Mouse (Mus musculus): ENCODE data around the gene Kbtbd8. TPM values are rescaled to one million over a fixed set of nuclear protein-coding genes. Genes with fewer than 3 reads are reported as not detected.

Gene Kbtbd8
- polyA plus RNA-seq, 1 experiment from 2014 or later = 6.2 TPM

- no peak for ATAC-seq (ENCODE audit: insufficient number of reproducible peaks, insufficient read depth, low FRiP score, low read depth)
- no peak overlapping the region for H3K27ac ChIP-seq (ENCODE audit: low read length)
- no peak overlapping the region for H3K4me3 ChIP-seq (ENCODE audit: low read depth, low read length)
- no peaks in the 10 kb centered on the region for H3K36me3 ChIP-seq (ENCODE audit: control insufficient read depth, insufficient read depth, low read length)
- no peak overlapping the region for H3K4me2 ChIP-seq (replicated peaks; ENCODE audit: low read depth, low read length)
- H3K9ac ChIP-seq (replicated peaks; ENCODE audit: low read depth, low read length) = no peak overlapping the region
- no peaks in the 10 kb centered on the region for H3K9me3 ChIP-seq (ENCODE audit: control insufficient read depth, low read depth, low read length)
- H3K27me3 ChIP-seq (ENCODE audit: control insufficient read depth, insufficient read depth, low read length) = no peaks in the 10 kb centered on the region
- H3K4me1 ChIP-seq (ENCODE audit: control insufficient read depth, insufficient read depth, low read length) = no peaks in the 10 kb centered on the region
These were observed 8.6 kb upstream of the Kbtbd8 start for GRCm38 (mm10) chr6:95108437-95108836.

GRCm38 (mm10) chr6:95109691-95110450 is 7.2 kb upstream of the Kbtbd8 start:
- 86% methylated on average over 6 of the region's 6 CpGs for WGBS
- Histone ChIP-seq H3K9me3 (ENCODE audit: control insufficient read depth, low read depth, low read length) (no peaks in the 10 kb centered on the region), H3K27me3 (ENCODE audit: control insufficient read depth, insufficient read depth, low read length) (no peaks in the 10 kb centered on the region), H3K36me3 (ENCODE audit: control insufficient read depth, insufficient read depth, low read length) (no peaks in the 10 kb centered on the region), H3K4me2 (replicated peaks; ENCODE audit: low read depth, low read length) (no peak overlapping the region), H3K4me3 (ENCODE audit: low read depth, low read length) (no peak overlapping the region), H3K9ac (replicated peaks; ENCODE audit: low read depth, low read length) (no peak overlapping the region), H3K27ac (ENCODE audit: low read length) (no peak overlapping the region), H3K4me1 (ENCODE audit: control insufficient read depth, insufficient read depth, low read length) (no peaks in the 10 kb centered on the region)
- ATAC-seq (ENCODE audit: insufficient number of reproducible peaks, insufficient read depth, low FRiP score, low read depth) = no peak

- Histone ChIP-seq H3K9ac (replicated peaks; ENCODE audit: low read depth, low read length) (no peak overlapping the region), H3K27ac (ENCODE audit: low read length) (no peak overlapping the region), H3K4me3 (ENCODE audit: low read depth, low read length) (no peak overlapping the region), H3K36me3 (ENCODE audit: control insufficient read depth, insufficient read depth, low read length) (no peaks in the 10 kb centered on the region), H3K9me3 (ENCODE audit: control insufficient read depth, low read depth, low read length) (no peaks in the 10 kb centered on the region), H3K4me2 (replicated peaks; ENCODE audit: low read depth, low read length) (no peak overlapping the region), H3K27me3 (ENCODE audit: control insufficient read depth, insufficient read depth, low read length) (no peaks in the 10 kb centered on the region), H3K4me1 (ENCODE audit: control insufficient read depth, insufficient read depth, low read length) (peaks cover 2% of the 10 kb centered on the region; the same call in 1 of the 2 replicates)
- WGBS = 57% methylated on average over 5 of the region's 5 CpGs
- ATAC-seq (ENCODE audit: insufficient number of reproducible peaks, insufficient read depth, low FRiP score, low read depth) = no peak
These were observed 5.0 kb upstream of the Kbtbd8 start for GRCm38 (mm10) chr6:95112015-95112414.

- no peak overlapping the region for H3K27ac ChIP-seq (ENCODE audit: low read length)
- H3K4me3 ChIP-seq (ENCODE audit: low read depth, low read length) = no peak overlapping the region
- H3K4me1 ChIP-seq (ENCODE audit: control insufficient read depth, insufficient read depth, low read length) = peaks cover 3% of the 10 kb centered on the region; the same call in 1 of the 2 replicates
- ATAC-seq (ENCODE audit: insufficient number of reproducible peaks, insufficient read depth, low FRiP score, low read depth) = no peak
- WGBS = 56% methylated on average over 8 of the region's 8 CpGs
- H3K9ac ChIP-seq (replicated peaks; ENCODE audit: low read depth, low read length) = no peak overlapping the region
- H3K27me3 ChIP-seq (ENCODE audit: control insufficient read depth, insufficient read depth, low read length) = 0 out of 2 replicates have a peak, but pooled peaks cover 2% of the 10 kb centered on the region
- no peak overlapping the region for H3K4me2 ChIP-seq (replicated peaks; ENCODE audit: low read depth, low read length)
- H3K36me3 ChIP-seq (ENCODE audit: control insufficient read depth, insufficient read depth, low read length) = no peaks in the 10 kb centered on the region
- H3K9me3 ChIP-seq (ENCODE audit: control insufficient read depth, low read depth, low read length) = no peaks in the 10 kb centered on the region
These were observed 527 bp upstream of the Kbtbd8 start for GRCm38 (mm10) chr6:95116513-95116912.

- 0 out of 2 replicates have a peak, but pooled peaks cover 2% of the 10 kb centered on the region for H3K27me3 ChIP-seq (ENCODE audit: control insufficient read depth, insufficient read depth, low read length)
- H3K27ac ChIP-seq (ENCODE audit: low read length) = peak overlapping the region; percentile 63; the same call in 1 of the 2 replicates
- ATAC-seq (ENCODE audit: insufficient number of reproducible peaks, insufficient read depth, low FRiP score, low read depth) = peak; percentile 100
- peak overlapping the region; percentile 56 for H3K4me2 ChIP-seq (replicated peaks; ENCODE audit: low read depth, low read length)
- WGBS = under 1% methylated on average over 97 of the region's 103 CpGs
- H3K4me3 ChIP-seq (ENCODE audit: low read depth, low read length) = peak overlapping the region; percentile 73
- H3K9me3 ChIP-seq (ENCODE audit: control insufficient read depth, low read depth, low read length) = no peaks in the 10 kb centered on the region
- peak overlapping the region; percentile 52 for H3K9ac ChIP-seq (replicated peaks; ENCODE audit: low read depth, low read length)
- H3K36me3 ChIP-seq (ENCODE audit: control insufficient read depth, insufficient read depth, low read length) = peaks cover 4% of the 10 kb centered on the region; the same call in 1 of the 2 replicates
- peaks cover 3% of the 10 kb centered on the region; the same call in 1 of the 2 replicates for H3K4me1 ChIP-seq (ENCODE audit: control insufficient read depth, insufficient read depth, low read length)
These were observed 838 bp downstream of the Kbtbd8 start for GRCm38 (mm10) chr6:95117614-95118541.

GRCm38 (mm10) chr6:95119389-95119788 is 2.3 kb downstream of the Kbtbd8 start:
- Histone ChIP-seq H3K27ac (ENCODE audit: low read length) (no peak overlapping the region), H3K27me3 (ENCODE audit: control insufficient read depth, insufficient read depth, low read length) (0 out of 2 replicates have a peak, but pooled peaks cover 2% of the 10 kb centered on the region), H3K9me3 (ENCODE audit: control insufficient read depth, low read depth, low read length) (no peaks in the 10 kb centered on the region), H3K4me1 (ENCODE audit: control insufficient read depth, insufficient read depth, low read length) (peaks cover 3% of the 10 kb centered on the region; the same call in 1 of the 2 replicates), H3K36me3 (ENCODE audit: control insufficient read depth, insufficient read depth, low read length) (peaks cover 4% of the 10 kb centered on the region; the same call in 1 of the 2 replicates), H3K4me3 (ENCODE audit: low read depth, low read length) (no peak overlapping the region), H3K9ac (replicated peaks; ENCODE audit: low read depth, low read length) (no peak overlapping the region), H3K4me2 (replicated peaks; ENCODE audit: low read depth, low read length) (no peak overlapping the region)
- WGBS = 86% methylated on average over 3 of the region's 3 CpGs
- ATAC-seq (ENCODE audit: insufficient number of reproducible peaks, insufficient read depth, low FRiP score, low read depth) = no peak

GRCm38 (mm10) chr6:95149931-95150534 is 33.0 kb downstream of the Kbtbd8 start:
- Histone ChIP-seq H3K4me2 (replicated peaks; ENCODE audit: low read depth, low read length) (no peak overlapping the region), H3K9ac (replicated peaks; ENCODE audit: low read depth, low read length) (no peak overlapping the region), H3K4me1 (ENCODE audit: control insufficient read depth, insufficient read depth, low read length) (no peaks in the 10 kb centered on the region), H3K27me3 (ENCODE audit: control insufficient read depth, insufficient read depth, low read length) (no peaks in the 10 kb centered on the region), H3K9me3 (ENCODE audit: control insufficient read depth, low read depth, low read length) (no peaks in the 10 kb centered on the region), H3K27ac (ENCODE audit: low read length) (no peak overlapping the region), H3K36me3 (ENCODE audit: control insufficient read depth, insufficient read depth, low read length) (no peaks in the 10 kb centered on the region), H3K4me3 (ENCODE audit: low read depth, low read length) (no peak overlapping the region)
- ATAC-seq (ENCODE audit: insufficient number of reproducible peaks, insufficient read depth, low FRiP score, low read depth) = no peak
- WGBS = 25% methylated on average over 6 of the region's 6 CpGs

- ATAC-seq (ENCODE audit: insufficient number of reproducible peaks, insufficient read depth, low FRiP score, low read depth) = no peak
- Histone ChIP-seq H3K27ac (ENCODE audit: low read length) (no peak overlapping the region), H3K4me1 (ENCODE audit: control insufficient read depth, insufficient read depth, low read length) (no peaks in the 10 kb centered on the region), H3K36me3 (ENCODE audit: control insufficient read depth, insufficient read depth, low read length) (no peaks in the 10 kb centered on the region), H3K9me3 (ENCODE audit: control insufficient read depth, low read depth, low read length) (no peaks in the 10 kb centered on the region), H3K4me2 (replicated peaks; ENCODE audit: low read depth, low read length) (no peak overlapping the region), H3K9ac (replicated peaks; ENCODE audit: low read depth, low read length) (no peak overlapping the region), H3K27me3 (ENCODE audit: control insufficient read depth, insufficient read depth, low read length) (no peaks in the 10 kb centered on the region), H3K4me3 (ENCODE audit: low read depth, low read length) (no peak overlapping the region)
- 87% methylated on average over 4 of the region's 4 CpGs for WGBS
These were observed 33.8 kb downstream of the Kbtbd8 start for GRCm38 (mm10) chr6:95150885-95151284.
